Mouse (Mus musculus) urinary bladder, postnatal 10 days (tissue): ENCODE results near the gene Pomgnt1.

Source experiments
- DNase-seq: peaks from one replicate; pipeline ENCODE4 v3.0.0; 2022; ENCODE audit warnings: low spot score

Gene Pomgnt1

GRCm38 (mm10) chr4:116140801-116141574 lies 17.3 kb downstream of the Pomgnt1 start:
- DNase-seq, result no peak

DNA sequence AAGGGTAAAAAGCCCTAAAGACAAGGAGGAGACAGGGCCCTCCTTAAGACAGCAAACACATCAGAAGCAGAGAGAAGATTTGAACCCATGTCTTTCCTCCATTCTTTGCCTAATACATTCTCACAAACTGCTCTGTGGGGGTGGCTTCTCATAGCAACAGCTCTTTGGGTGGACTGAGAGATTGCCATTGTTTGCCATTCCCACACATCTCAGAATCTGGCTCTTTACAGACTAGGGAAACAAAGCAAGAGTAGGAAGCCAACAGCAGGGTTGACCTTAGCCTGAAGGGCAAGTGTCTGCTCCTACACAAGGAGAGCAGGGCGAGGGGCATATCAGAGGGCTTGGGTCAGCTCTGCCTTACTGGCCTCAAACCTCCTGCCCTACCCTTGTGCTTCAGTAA lies 18.1 kb downstream of the Pomgnt1 start:
- no peak for DNase-seq

DNA sequence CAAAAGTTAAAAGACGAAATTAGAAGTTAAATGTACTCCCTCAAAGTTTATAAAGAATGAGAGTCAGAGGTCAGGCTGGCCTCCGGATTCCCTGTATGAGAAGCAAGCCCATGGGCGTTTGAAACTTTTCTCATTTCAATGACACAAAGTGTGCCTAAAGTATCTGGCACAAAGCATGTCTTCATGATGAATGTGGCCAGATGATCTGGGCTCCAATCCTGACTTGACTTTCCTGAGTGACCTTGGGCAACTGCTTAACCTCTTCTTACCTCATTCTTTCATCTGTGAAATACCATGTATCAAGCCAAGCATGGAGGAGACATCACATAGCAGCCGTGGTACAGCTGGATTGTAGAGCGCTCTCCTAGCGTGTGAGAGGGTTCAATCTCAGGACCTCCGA lies 18.6 kb downstream of the Pomgnt1 start:
- no peak for DNase-seq

DNA sequence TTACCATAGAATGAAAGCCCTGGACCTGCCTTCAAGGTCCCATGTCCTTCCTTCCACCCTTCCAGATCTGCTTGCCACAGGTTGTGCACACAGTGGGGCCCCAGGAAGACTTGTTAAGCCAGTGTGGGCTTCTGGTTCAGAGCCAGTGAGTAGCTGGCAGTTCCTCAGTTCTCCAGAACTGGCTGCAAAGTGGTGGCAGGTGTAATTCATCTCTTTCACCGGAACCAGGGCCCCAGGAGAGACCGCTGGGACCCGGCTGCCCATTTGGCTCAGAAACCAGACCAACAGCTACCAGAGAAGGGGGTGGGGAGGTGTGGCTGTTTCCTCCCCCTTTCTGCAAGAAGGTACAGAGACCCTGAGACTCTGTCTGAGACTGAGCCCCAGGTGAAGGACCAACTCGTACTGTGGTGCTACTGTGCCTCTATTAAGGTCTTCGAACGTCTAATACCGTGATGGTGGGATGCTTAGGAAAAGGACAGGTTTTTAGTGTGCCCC lies 19.7 kb downstream of the Pomgnt1 start:
- no peak for DNase-seq

DNA sequence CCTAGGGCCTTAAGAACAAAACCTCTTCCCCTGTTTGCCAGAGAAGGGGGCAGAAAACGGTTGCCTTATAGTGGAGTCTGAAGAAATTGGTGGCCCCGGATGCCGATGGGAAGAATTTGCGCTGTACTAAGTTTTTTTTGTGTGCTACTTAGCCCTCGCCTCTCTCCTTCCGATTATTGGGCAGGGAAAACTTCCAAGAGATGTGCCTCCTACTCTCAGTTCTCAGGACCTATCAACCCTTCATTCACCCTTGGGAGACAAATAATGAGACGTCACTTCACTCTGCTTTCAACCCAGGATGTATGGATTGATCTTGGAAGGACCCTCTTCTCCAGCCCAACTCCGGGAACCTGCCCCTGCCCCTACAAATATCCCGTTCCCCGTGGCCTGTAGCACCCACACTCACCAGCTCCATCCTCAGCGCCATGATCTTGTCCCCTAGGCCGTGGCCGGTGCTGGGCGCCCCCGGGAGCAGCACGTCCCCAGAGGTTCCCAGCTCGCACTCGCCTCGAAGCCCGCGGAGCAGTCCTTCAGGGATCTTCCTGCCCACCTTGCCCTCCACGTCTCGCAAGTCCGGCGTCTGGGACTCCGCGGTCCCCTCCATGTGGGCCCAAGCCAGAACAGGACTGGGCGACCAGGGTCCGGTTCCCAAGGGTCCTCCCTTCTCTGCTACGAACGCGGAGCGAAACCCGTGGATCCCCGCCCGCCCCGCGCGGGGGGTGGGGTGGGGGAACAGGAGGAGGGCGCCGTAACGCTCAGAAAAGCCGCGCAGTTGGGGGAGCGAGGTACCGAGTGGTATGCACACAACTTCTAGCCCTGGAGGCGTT lies 20.5 kb downstream of the Pomgnt1 start:
- no peak for DNase-seq

GRCm38 (mm10) chr4:116149812-116150155 lies 26.1 kb downstream of the Pomgnt1 start:
- DNase-seq, result no peak

GRCm38 (mm10) chr4:116150156-116150861 lies 26.7 kb downstream of the Pomgnt1 start:
- DNase-seq, result no peak

DNA sequence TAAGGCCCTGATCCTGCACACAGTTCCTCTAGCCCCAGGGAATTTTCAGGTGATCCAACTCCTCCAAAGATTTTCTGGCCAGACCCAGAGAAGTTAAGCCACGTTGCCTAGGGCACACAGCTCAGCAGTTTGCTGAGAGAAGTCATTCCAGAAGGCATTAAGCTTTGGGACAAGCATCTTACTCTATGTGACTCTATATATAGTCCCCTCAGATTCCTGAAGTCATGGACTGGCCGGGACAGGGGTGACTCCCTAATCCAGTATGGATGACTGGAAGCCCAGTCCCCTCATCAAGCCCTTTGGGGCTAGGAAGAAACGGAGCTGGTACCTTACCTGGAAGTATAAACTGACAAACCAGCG lies 27.2 kb downstream of the Pomgnt1 start:
- no peak for DNase-seq

DNA sequence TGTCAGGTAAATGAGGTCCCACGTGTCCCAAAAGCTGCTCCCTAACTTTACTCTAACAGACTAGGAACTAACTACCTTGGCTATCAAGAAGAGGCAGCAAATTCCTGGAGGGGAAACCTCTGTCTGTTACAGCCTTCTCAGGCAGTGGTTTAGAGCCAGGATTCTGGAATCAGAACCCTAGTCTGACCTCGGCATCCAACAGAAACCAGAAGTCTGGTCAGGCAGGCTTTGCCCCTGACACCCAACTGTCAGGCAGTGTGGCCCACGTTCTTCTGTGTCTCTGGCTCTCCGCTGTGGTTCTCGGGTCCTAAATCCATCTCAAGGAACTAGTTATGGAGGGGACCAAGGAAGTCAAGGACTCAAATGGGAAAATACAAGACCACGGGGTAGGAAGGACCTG lies 27.6 kb downstream of the Pomgnt1 start, which contains the start of gene Lurap1:
Gene Lurap1, minus strand, starts transcription at position 101 of the 400 bp plus-strand sequence.
- DNase-seq, result no peak

DNA sequence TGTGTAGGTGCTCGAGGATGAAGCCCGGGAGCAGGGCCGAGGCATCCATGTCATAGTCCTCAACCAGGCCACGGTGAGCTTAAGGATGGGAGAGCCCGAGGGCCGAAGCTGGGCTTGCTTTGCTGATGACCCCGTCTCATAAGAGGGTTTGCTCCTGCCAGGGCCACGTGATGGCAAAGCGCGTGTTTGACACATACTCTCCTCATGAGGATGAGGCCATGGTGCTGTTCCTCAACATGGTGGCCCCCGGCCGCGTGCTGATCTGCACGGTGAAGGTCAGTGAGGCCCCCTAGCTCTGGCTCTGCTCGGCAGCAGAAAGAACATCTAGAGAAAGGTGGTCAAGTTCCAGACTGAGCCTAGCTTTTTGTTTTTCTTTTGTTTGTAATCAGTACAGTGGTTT lies 29.1 kb downstream of the Pomgnt1 start:
- no peak for DNase-seq

- no peak for DNase-seq
These were observed 34.2 kb downstream of the Pomgnt1 start for GRCm38 (mm10) chr4:116157882-116158281.

GRCm38 (mm10) chr4:116159912-116160311 lies 36.3 kb downstream of the Pomgnt1 start:
- no peak for DNase-seq

DNA sequence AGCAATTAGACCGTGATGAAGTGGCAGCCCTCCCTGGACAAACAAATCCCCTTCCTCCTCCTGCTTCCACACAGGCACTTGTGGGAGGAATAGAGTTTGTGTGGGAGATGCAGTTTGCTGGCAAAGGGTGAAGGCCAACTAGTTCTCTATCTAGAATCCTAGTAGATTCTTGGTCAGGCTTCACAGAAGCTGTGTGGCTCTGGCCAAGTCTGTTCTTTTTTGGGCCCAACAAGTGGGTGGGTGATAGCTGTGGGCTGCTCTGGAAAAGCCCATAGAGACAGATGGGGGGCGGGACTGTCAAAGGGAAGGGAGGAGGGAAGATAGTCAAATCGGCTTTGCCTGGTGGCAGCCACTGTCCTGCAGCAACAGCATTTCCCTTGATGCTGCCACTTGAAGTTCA lies 37.1 kb downstream of the Pomgnt1 start:
- no peak for DNase-seq

- DNase-seq, result no peak
These were observed 38.5 kb downstream of the Pomgnt1 start for GRCm38 (mm10) chr4:116162142-116162541.

DNA sequence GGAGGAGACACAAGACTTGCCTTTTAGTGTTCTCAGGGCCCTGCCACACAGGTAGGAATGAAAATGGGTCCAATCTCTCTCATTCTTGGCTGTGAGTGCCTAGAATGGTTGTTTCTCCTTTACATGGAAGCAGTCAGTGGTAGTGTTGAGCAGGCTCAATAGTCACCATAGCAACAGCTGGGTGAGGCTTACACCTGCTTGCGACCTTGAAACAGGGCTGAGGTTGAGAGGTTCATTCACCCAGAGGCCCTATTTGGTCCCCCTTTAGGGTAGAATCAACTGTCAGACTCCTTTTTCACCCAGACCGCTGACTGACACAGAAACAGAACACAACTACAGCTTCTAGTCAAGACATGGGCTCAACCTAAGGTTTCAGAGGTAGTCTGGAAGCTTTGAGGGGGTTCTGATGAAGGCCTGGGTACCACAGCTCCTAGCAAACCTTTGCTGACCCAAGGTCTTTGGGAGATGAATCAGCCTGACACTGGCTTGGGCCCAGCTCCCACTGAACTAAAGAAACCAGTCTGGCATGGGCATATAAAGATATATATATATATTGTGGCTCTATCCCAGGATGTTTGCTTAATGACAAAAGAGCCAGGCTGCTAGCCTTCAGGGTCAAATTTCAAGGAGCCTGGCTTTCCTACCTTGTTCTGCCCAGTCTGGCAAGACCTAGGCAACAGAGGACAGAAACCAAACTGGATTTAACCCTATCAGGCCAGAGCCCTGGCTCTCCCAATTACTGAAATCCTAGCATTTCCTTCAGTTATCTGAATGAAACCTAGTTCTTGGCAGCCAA lies 41.3 kb downstream of the Pomgnt1 start:
- DNase-seq, result no peak

DNA sequence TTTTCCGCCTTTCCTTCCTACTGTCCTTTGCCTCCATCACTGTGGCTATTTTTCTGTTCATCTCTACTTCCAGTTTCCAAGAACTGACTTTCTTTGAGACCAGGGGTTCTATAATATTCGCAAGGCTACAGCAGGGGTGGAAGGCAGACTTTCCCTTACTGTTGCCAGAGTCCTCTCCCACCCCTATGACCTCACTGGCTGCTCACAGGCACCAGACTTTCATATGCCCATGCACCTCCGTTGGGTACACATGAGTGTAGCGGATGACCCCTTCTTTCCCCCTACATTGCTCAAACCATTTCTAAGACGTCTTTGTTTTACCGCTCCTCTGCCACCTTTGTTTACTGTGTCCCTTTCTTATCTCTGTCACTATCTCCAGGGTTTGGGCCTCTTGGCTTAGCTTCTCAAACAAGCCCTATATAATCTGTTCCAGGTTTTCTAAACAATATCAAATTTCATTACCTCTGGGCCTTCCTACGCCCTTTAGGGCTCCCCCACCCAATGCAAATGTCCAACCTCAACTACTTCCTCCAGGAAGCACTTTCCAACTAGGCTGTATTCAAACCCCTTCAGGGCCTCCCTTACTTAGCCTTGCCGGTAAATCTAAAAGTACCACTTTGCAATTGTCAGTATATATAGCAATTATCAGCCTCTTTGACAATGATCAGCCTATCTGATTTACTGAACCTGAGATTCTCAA lies 42.2 kb downstream of the Pomgnt1 start:
- DNase-seq, result no peak

GRCm38 (mm10) chr4:116167404-116167803 lies 43.8 kb downstream of the Pomgnt1 start, which contains the start of gene Tspan1:
Gene Tspan1, minus strand, starts transcription at chr4:116167601.
- DNase-seq, result no peak

- DNase-seq, result no peak
These were observed 45.1 kb downstream of the Pomgnt1 start for GRCm38 (mm10) chr4:116168617-116169352.

- no peak for DNase-seq
These were observed 45.7 kb downstream of the Pomgnt1 start for GRCm38 (mm10) chr4:116169353-116169672.

GRCm38 (mm10) chr4:116173072-116173471 lies 49.4 kb downstream of the Pomgnt1 start, which contains the start of the genes 1700042G07Rik and Gm49337:
Gene 1700042G07Rik, plus strand, starts transcription at chr4:116173372.
Gene Gm49337, plus strand, starts transcription at chr4:116173384.
- DNase-seq, result no peak
